Mouse (Mus musculus): ENCODE data around the gene Acad8.

DNA sequence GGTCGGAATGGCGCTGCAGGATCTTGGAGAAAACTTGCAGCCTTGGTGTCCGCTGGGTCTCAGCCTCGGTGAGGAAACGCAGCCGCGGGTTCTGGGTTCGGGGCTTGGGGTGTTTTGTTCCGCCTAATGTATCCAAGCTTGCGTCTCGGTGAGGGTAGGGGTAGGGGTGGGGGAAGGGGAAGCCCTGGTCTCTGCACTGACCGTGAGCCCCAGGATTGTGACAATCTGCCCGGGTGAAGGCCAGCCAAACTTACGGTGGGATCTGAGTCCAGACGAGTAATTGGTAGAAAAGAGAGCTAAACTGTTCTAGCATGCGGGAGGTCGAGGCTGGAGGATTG is 31.4 kb upstream of the Acad8 start:
- no peak for TF ChIP-seq CTCF (IDR thresholded peaks at IDR 0.05)
- TF ChIP-seq POLR2A (IDR thresholded peaks at IDR 0.05; ENCODE audit: insufficient read depth, low read depth, low read length): no peak
